ENCODE assay signal across 16 mouse cellular contexts in the genomic region with DNA sequence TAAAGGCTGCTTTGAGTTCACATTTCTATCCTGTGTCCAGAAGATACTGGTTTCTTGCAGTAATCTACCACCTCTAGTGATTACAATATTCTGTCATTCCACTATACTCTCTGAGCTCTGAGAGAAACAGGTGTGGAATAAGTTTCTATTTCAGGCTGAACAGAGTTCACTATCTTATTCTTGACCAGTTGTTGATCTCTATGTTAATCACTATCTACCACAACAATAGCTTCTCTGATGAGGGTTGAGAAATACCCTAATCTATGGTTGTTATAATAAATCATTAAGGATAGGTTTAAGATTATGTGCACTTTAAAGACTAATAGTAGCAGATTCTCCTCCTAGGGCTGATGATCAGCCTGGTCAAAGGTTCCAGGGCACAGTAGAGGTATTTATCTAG.
"Had no signal": no experiment of that assay in that cellular context is flagged by ENCODE, and none has a peak within 500 bp of the region (broad histone marks: within the 10 kb centered on the region; RNA-seq: fewer than 3 reads in every experiment).

No protein-coding gene starts in this region.

- H3K9me3 ChIP-seq: neural tube, embryonic 13.5 days; neural tube, embryonic 15.5 days; stomach, embryonic 15.5 days had no signal

- H3K36me3 ChIP-seq: neural tube, embryonic 13.5 days; neural tube, embryonic 15.5 days; stomach, embryonic 15.5 days had no signal

- H3K27me3 ChIP-seq: neural tube, embryonic 13.5 days; neural tube, embryonic 15.5 days; stomach, embryonic 15.5 days had no signal

- H3K9ac ChIP-seq: neural tube, embryonic 13.5 days; neural tube, embryonic 15.5 days; stomach, embryonic 15.5 days had no signal

- H3K4me1 ChIP-seq: neural tube, embryonic 13.5 days; neural tube, embryonic 15.5 days; stomach, embryonic 15.5 days had no signal

- DNase-seq: retina, postnatal 1 day; right cerebral cortex, adult 18-20 months; right cerebral cortex, postnatal 14 days; right cerebral cortex, postnatal 25 days; right cerebral cortex, postnatal 4 days; spleen, adult 18-20 months; thymus, adult 18-20 months; thymus, adult 2 months; thymus, postnatal 14 days; thymus, postnatal 25 days; thymus, postnatal 36 days; thymus, postnatal 4 days had no signal

- H3K27ac ChIP-seq: neural tube, embryonic 13.5 days; neural tube, embryonic 15.5 days; stomach, embryonic 15.5 days; stomach, postnatal 0 days had no signal

- H3K4me3 ChIP-seq: neural tube, embryonic 13.5 days; neural tube, embryonic 15.5 days; stomach, embryonic 15.5 days had no signal

- H3K4me2 ChIP-seq: neural tube, embryonic 13.5 days; neural tube, embryonic 15.5 days; stomach, embryonic 15.5 days had no signal
